ENCODE assay signal across 9 mouse cellular contexts in the genomic region with DNA sequence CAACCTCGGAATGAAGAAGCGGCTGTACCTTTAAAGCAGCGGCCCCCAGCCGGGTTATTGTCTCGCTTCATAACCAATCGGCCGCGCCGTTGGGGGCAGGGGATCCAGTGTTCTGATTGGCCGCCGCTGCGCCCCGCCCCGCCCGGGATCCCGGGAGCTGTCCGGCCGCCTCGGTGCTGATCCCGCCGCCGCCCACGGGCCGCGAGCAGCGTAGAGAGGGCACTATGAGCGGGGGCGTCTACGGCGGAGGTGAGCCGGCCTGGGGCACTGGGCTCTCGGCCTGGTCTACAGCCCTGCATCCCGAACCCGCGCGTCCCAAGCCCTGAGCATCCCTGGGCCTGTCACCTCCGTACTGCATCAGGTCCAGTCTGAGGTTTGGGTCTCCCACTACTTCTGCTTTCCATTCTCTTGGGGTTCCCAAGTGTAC. TPM values are rescaled to one million over a fixed set of nuclear protein-coding genes. Genes with fewer than 3 reads are reported as not detected.
A peak's percentile ranks its signal among the peaks of the same experiment; 100 is the strongest.
DNase-seq lines count a peak whose midpoint lies in the region; ATAC-seq and TF ChIP-seq lines count a peak whose summit lies in the region.
"Had no signal": no experiment of that assay in that cellular context is flagged by ENCODE, and none has a peak within 500 bp of the region (broad histone marks: within the 10 kb centered on the region; RNA-seq: fewer than 3 reads in every experiment).

A gene (plus strand): TSS at position 107 of the 427 bp plus-strand sequence.

- no peaks in the 10 kb centered on the region for H3K9me3 ChIP-seq in kidney, embryonic 14.5 days (ENCODE audit: control insufficient read depth, low read length)
- H3K9me3 ChIP-seq in limb, embryonic 14.5 days (ENCODE audit: control insufficient read depth, low read length): no peaks in the 10 kb centered on the region
- no peaks in the 10 kb centered on the region for H3K9me3 ChIP-seq in midbrain, embryonic 15.5 days
- H3K9me3 ChIP-seq in stomach, embryonic 14.5 days (ENCODE audit: control insufficient read depth, low read depth, low read length): no peaks in the 10 kb centered on the region

- WGBS in kidney, embryonic 14.5 days: 1% methylated on average over 35 of the region's 37 CpGs
- WGBS in limb, embryonic 14.5 days: 2% methylated on average over 37 of the region's 37 CpGs
- WGBS in midbrain, embryonic 15.5 days: under 1% methylated on average over 37 of the region's 37 CpGs
- 1% methylated on average over 37 of the region's 37 CpGs for WGBS in stomach, embryonic 14.5 days

- peaks cover 10% of the 10 kb centered on the region; the same call in 1 of the 2 replicates for H3K27me3 ChIP-seq in kidney, embryonic 14.5 days (ENCODE audit: control insufficient read depth, insufficient read depth, low read length)
- peaks cover 11% of the 10 kb centered on the region; the same call in 1 of the 2 replicates for H3K27me3 ChIP-seq in limb, embryonic 14.5 days (ENCODE audit: control insufficient read depth, insufficient read depth, low read length)
- no peaks in the 10 kb centered on the region for H3K27me3 ChIP-seq in midbrain, embryonic 15.5 days (replicated peaks)
- H3K27me3 ChIP-seq in stomach, embryonic 14.5 days (ENCODE audit: control insufficient read depth, insufficient read depth, low read length): no peaks in the 10 kb centered on the region

- TF ChIP-seq POLR2A in limb, embryonic 14.5 days (IDR thresholded peaks at IDR 0.05; ENCODE audit: borderline replicate concordance, extremely low read depth, insufficient read depth, insufficient read length): no peak

- no peak within 1 kb of the TSS for H3K27ac ChIP-seq in kidney, embryonic 14.5 days (ENCODE audit: low read depth, low read length)
- no peak within 1 kb of the TSS for H3K27ac ChIP-seq in limb, embryonic 14.5 days (replicated peaks; ENCODE audit: low read depth, low read length)
- H3K27ac ChIP-seq in midbrain, embryonic 15.5 days: peak within 1 kb of the TSS; percentile 82
- no peak within 1 kb of the TSS for H3K27ac ChIP-seq in stomach, embryonic 14.5 days (ENCODE audit: low read length)

- H3K4me1 ChIP-seq in kidney, embryonic 14.5 days (ENCODE audit: control insufficient read depth, insufficient read depth, low read length): no peaks in the 10 kb centered on the region
- H3K4me1 ChIP-seq in limb, embryonic 14.5 days (ENCODE audit: control insufficient read depth, insufficient read depth, low read length): no peaks in the 10 kb centered on the region
- H3K4me1 ChIP-seq in midbrain, embryonic 15.5 days: peaks cover 21% of the 10 kb centered on the region
- H3K4me1 ChIP-seq in stomach, embryonic 14.5 days (ENCODE audit: control insufficient read depth, insufficient read depth, low read length): no peaks in the 10 kb centered on the region

- no peak within 1 kb of the TSS for H3K9ac ChIP-seq in kidney, embryonic 14.5 days (ENCODE audit: low read depth, low read length)
- no peak within 1 kb of the TSS for H3K9ac ChIP-seq in limb, embryonic 14.5 days (ENCODE audit: low read depth, low read length, severe bottlenecking)
- H3K9ac ChIP-seq in midbrain, embryonic 15.5 days: peak within 1 kb of the TSS; percentile 84
- H3K9ac ChIP-seq in stomach, embryonic 14.5 days (replicated peaks; ENCODE audit: low read depth, low read length): no peak within 1 kb of the TSS

- peak within 1 kb of the TSS; percentile 37 for H3K4me2 ChIP-seq in kidney, embryonic 14.5 days (replicated peaks; ENCODE audit: low read depth, low read length)
- peak within 1 kb of the TSS; percentile 35 for H3K4me2 ChIP-seq in limb, embryonic 14.5 days (replicated peaks; ENCODE audit: low read depth, low read length, severe bottlenecking)
- peak within 1 kb of the TSS; percentile 82 for H3K4me2 ChIP-seq in midbrain, embryonic 15.5 days
- H3K4me2 ChIP-seq in stomach, embryonic 14.5 days (replicated peaks; ENCODE audit: low read depth, low read length): peak within 1 kb of the TSS; percentile 31

- peak; percentile 87 for DNase-seq in layer of hippocampus, adult 11-12 months (ENCODE audit: low spot score)
- no peak for DNase-seq in layer of hippocampus, adult 9-10 months (ENCODE audit: low spot score)
- peak; percentile 61 for DNase-seq in embryo, embryonic 11.5 days (ENCODE audit: low read depth, low spot score)
- DNase-seq in heart, adult 9 months (ENCODE audit: low spot score in 2 of 2): peak; percentile 14 to 35
- peak; percentile 71 for DNase-seq in limb, embryonic 14.5 days (ENCODE audit: low spot score)

- peak; percentile 83 for ATAC-seq in kidney, embryonic 14.5 days (ENCODE audit: low FRiP score, low TSS enrichment)
- peak; percentile 90 for ATAC-seq in limb, embryonic 14.5 days (ENCODE audit: low FRiP score, low read depth)
- ATAC-seq in midbrain, embryonic 15.5 days (replicated peaks): peak; percentile 96
- ATAC-seq in stomach, embryonic 14.5 days (ENCODE audit: insufficient number of reproducible peaks, insufficient read depth, low FRiP score, low read depth): peak; percentile 75

- no peaks in the 10 kb centered on the region for H3K36me3 ChIP-seq in kidney, embryonic 14.5 days (ENCODE audit: control insufficient read depth, insufficient read depth, low read length)
- H3K36me3 ChIP-seq in limb, embryonic 14.5 days (ENCODE audit: control insufficient read depth, insufficient read depth, low read length): no peaks in the 10 kb centered on the region
- H3K36me3 ChIP-seq in midbrain, embryonic 15.5 days (replicated peaks): no peaks in the 10 kb centered on the region
- H3K36me3 ChIP-seq in stomach, embryonic 14.5 days (ENCODE audit: control insufficient read depth, insufficient read depth, low read length): no peaks in the 10 kb centered on the region

- peak within 1 kb of the TSS; percentile 17; the same call in 1 of the 2 replicates for H3K4me3 ChIP-seq in kidney, embryonic 14.5 days (ENCODE audit: low read length)
- H3K4me3 ChIP-seq in limb, embryonic 14.5 days (replicated peaks; ENCODE audit: low read length): peak within 1 kb of the TSS; percentile 3; the same call in 1 of the 2 replicates
- H3K4me3 ChIP-seq in midbrain, embryonic 15.5 days: peak within 1 kb of the TSS; percentile 81
- H3K4me3 ChIP-seq in stomach, embryonic 14.5 days (ENCODE audit: low read depth, low read length): 0 out of 2 replicates have a peak within 1 kb of the TSS, but pooled peaks have one; percentile 15

RNA-seq across cellular contexts. Expression of the gene that starts here (rescaled TPM):
- polyA plus RNA-seq in kidney, embryonic 14.5 days (2014; fragmentation: Nextera tagmentation; extraction: Ambion mirVana): not detected in 2 replicates
- polyA plus RNA-seq in limb, embryonic 14.5 days (2012; rRNA removed): 0.92 and 1.1 TPM in 2 replicates
- polyA plus RNA-seq in limb, embryonic 14.5 days (2014; fragmentation: Nextera tagmentation; extraction: Ambion mirVana): 0.21 and 0.39 TPM in 2 replicates
- 339 and 342 TPM in 2 replicates for polyA plus RNA-seq in midbrain, embryonic 15.5 days (2015; fragmentation: Nextera tagmentation; extraction: Ambion mirVana)
- polyA plus RNA-seq in stomach, embryonic 14.5 days (2014; fragmentation: Nextera tagmentation; extraction: Ambion mirVana): 6.7 and 7.3 TPM in 2 replicates
- polyA plus RNA-seq: spleen, adult 2 months had no signal

Comparison
In these comparisons a context has a peak if more than half of its experiments do, and no peak if none do; other contexts are left out.
1. RNA of the gene that starts here (polyA plus RNA-seq): 339 to 342 TPM in midbrain, embryonic 15.5 days; 6.7 to 7.3 TPM in stomach, embryonic 14.5 days, 0.21 to 1.1 TPM in limb, embryonic 14.5 days and not detected in kidney, embryonic 14.5 days; every median in the first group is over 10 times any median in the second.
2. Peak in ATAC-seq, H3K4me3 ChIP-seq and H3K4me2 ChIP-seq in kidney, embryonic 14.5 days; RNA of the gene not detected or under 1 TPM.
3. H3K4me2 ChIP-seq: peak in every context shown above with its lines; median percentile 82 in midbrain, embryonic 15.5 days; 37 in kidney, embryonic 14.5 days; 35 in limb, embryonic 14.5 days; 31 in stomach, embryonic 14.5 days.
4. H3K4me3 ChIP-seq: peak in every context shown above with its lines; median percentile 81 in midbrain, embryonic 15.5 days; 17 in kidney, embryonic 14.5 days; 15 in stomach, embryonic 14.5 days; 3 in limb, embryonic 14.5 days.
5. Peak in every context shown above with its lines, with median percentiles within 50 percentile points of each other: ATAC-seq.